Mouse (Mus musculus): ENCODE results near the gene Pecam1.

DNA sequence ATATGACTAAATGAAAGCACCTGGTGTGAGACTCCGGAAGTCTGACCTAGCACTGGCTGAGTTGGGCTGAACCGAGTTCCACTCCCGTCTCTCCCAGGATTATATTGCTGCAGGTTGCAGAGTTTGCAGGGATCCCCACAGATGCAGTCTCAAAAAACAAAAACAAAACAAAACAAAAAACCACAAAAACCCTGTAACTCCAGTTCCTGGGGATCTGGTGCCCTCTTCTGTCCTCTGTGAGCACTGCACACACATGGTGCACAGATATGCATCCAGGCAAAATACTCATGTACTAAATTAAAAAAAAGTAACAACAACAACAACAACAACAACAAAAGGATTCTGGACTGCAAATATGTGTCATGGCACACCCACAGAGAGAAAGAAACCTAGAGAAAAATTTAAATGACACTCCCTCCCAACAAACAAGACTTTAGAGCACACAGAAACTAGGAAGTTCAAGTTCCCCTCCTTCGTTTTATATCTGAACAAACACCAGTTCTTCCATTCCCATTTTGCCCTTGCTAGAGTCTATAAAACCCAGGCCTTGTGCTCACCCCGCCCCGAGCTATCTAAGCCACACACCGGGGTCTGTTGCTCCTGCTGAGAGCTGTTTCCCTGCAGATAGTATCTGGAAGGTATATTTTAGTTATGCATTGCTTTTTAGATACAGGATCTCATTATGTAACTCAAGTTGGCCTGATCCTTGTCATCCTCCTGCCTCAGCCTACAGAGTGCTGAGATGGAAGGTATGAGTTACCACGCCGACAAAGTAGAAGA is 20.0 kb upstream of the Pecam1 start:
- TF ChIP-seq GATA1 (IDR thresholded peaks at IDR 0.05; ENCODE audit: borderline replicate concordance, low read length) (no peak), FLI1 (IDR thresholded peaks at IDR 0.05; ENCODE audit: low read length) (no peak)

Measured in megakaryocyte, embryonic 14.5 days (primary cell).